Mouse (Mus musculus) left cerebral cortex, postnatal 14 days (tissue): Measurements from ENCODE around the gene Riok2. TPM values are rescaled to one million over a fixed set of nuclear protein-coding genes. Genes with fewer than 3 reads are reported as not detected.
"Not testable (repeated sequence)": the region's sequence is repeated elsewhere in the genome, so short reads cannot be mapped to it uniquely, and the experiment has no call there.

Experiments used
- DNase-seq, 2 experiments: peaks; one replicate each; pipeline ENCODE4 v3.0.0; 2021 to 2022; ENCODE audit warnings: low spot score in 2 of 2, mixed read lengths in 1 of 2
- intact Hi-C: fragments of 180-260 bp; cut with DNase I; formaldehyde crosslinking; loops from one replicate; pipeline ENCODE4 v1.15.1; 2025
- long read RNA-seq, 2 experiments: library from polyadenylated mRNA; stranded (forward); transcript quantifications; one replicate each; pipeline ENCODE4 v2.0.0; 2021
- total RNA-seq, 2 experiments: library from RNA; stranded (reverse); gene quantifications; 2 replicates each; pipeline ENCODE4 v1.2.3; 2021

The Riok2 gene
- total RNA-seq = 10 to 100 TPM; 14.6 to 17.2 TPM
- long read RNA-seq, experiment 1, transcript Riok2-201 (10 exons, 3,220 nt) = major isoform, 19 of 25 reads
- long read RNA-seq, experiment 1, partial matches to known transcripts = 1 of 25 reads
- long read RNA-seq, experiment 1, other reads (novel, unspliced or antisense) = 5 of 25 reads
- long read RNA-seq, experiment 2, transcript Riok2-201 (10 exons, 3,220 nt) = major isoform, 13 of 20 reads
- long read RNA-seq, experiment 2, partial matches to known transcripts = 2 of 20 reads
- long read RNA-seq, experiment 2, other reads (novel, unspliced or antisense) = 4 of 20 reads

- intact Hi-C loops = loop anchor here (2.0 to 10.0 kb wide), 2 partner anchors 71 to 451 kb away; partner anchors contain the start of gene Spaca6
- peak; percentile 95 to 97 for DNase-seq
Measured at GRCm38 (mm10) chr17:17373918-17374910, at the start of gene Riok2. TSS of gene Riok2 (plus strand) at chr17:17374309.

DNA sequence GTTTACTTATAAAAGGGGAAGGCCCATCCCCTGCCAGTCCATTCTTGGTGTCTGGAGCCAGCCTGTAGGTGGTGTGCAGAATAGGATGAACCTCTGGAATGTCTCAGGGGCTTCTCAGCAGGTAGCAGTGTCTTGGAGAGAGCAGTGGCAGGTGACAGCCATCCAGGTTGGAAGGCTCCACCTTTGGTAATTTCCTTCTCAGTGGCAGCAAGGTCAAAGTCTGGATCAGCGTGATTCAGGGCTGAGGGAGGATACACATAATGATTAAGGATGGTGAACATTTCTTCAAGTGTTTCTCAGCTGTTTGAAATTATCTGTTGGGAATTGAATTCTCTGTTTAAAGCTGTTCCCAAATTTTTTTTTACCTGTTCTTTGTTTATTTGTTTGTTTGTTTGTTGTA lies 48.1 kb upstream of the Riok2 start:
- DNase-seq, intact Hi-C loops: not testable (repeated sequence)

GRCm38 (mm10) chr17:17326636-17327035 lies 47.5 kb upstream of the Riok2 start:
- DNase-seq = no peak
- intact Hi-C loops = no loop called here

GRCm38 (mm10) chr17:17345374-17346183 lies 28.5 kb upstream of the Riok2 start:
- DNase-seq, intact Hi-C loops: not testable (repeated sequence)

DNA sequence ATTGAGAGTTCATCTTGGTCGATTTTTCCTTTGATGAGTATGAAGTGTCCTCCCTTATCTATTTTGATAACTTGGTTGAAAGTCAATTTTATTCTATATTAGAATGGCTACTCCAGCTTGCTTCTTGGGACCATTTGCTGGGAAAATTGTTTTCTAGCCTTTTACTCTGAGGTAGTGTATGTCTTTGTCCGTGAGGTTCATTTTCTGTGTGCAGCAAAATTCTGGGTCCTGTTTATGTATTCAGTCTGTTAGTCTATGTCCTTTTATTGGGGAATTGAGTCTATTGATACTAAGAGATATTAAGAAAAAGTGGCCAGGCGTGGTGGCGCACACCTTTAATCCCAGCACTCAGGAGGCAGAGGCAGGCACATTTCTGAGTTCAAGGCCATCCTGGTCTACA lies 27.8 kb upstream of the Riok2 start:
- DNase-seq, intact Hi-C loops: not testable (repeated sequence)

DNA sequence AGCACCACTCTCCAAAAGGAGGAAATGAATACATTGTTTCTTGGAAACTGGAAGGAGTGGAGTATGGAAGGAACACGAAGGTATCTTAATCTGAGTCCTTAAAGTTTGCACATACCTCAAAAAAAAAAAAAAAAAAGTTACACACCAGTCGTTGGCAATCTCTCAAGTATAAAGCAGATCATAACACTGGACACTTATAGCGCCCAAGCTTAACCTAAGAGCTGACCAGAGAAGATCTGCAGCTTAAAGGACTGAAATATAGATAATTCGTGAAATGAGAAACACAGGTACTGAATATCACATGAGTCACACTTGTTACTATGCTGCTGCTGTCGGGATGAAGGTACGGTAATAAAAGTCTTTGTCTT lies 575 bp upstream of the Riok2 start:
- intact Hi-C loops = loop anchor here (10.0 kb wide), 1 partner anchor 451 kb away; the partner anchor contains the start of gene Spaca6

GRCm38 (mm10) chr17:17375581-17375980 lies 1.5 kb downstream of the Riok2 start:
- DNase-seq = no peak
- intact Hi-C loops = loop anchor here (2.0 to 10.0 kb wide), 2 partner anchors 69 to 449 kb away; partner anchors contain the start of gene Spaca6

More for the DNA sequence above, 575 bp upstream of the Riok2 start:
- no peak for DNase-seq

GRCm38 (mm10) chr17:17383703-17384102 lies 9.6 kb downstream of the Riok2 start:
- intact Hi-C loops = no loop called here
- DNase-seq = no peak

DNA sequence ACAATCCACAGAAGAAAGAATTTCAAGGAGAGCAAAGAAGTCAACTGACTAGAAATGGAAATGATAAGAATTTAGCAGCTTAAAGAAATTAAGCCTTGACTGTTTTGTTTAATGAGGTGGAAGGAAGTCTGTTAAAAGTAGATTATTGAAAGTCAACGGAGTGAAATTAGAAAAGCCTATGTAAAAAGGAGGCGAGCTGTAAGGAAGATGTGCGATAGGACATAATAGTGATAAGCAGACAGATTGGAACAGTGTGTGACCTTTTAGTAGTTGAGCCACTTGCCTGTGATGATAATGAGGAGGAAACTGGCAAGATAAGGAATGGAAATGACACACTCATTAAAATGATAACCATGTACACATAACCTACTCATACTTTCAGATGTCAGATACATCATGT lies 10.4 kb downstream of the Riok2 start:
- DNase-seq = no peak
- intact Hi-C loops = no loop called here

DNA sequence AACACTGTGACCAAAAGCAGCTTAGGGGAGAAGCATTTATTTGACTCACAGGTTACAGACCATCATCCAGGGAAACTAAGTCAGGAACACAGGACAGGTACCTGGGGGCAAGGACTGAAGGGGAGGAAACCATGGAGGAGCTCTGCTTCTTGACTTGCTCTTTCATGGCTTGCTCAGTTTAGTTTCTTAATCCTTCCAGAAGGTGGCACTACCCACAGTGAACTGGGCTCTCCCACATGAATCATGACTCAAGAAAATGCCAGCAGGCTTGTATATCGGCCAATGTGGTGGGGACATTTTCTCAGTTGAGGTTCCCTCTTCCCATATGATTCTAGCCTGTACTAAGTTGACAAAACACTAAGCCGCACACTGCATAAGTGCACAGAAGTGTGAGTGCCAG lies 12.0 kb downstream of the Riok2 start:
- intact Hi-C loops = no loop called here
- DNase-seq = no peak

GRCm38 (mm10) chr17:17391823-17392222 lies 17.7 kb downstream of the Riok2 start:
- no peak for DNase-seq
- intact Hi-C loops = loop anchor here (10.0 kb wide), 1 partner anchor 173 kb away; no protein-coding TSS in a partner anchor

DNA sequence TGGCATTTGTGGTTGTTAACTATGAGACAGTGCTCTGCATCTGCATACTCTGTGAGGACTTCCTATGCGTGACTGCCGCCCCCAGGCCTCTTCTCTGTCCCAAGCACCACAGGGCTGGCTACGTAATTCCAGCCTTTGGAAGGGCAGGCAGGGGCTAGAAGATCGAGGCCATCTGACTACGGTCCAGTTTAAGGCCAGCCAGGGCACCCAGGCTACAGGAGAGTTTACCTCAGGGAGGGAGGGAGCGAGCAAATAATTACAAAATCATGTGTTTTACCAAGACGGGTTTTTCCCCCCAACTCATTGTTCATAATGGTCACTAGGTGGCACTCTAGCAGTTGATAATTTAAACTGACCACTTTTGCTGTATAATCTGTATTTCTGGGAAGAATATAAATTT lies 18.8 kb downstream of the Riok2 start:
- intact Hi-C loops = loop anchor here (10.0 kb wide), 1 partner anchor 172 kb away; no protein-coding TSS in a partner anchor
- no peak for DNase-seq

DNA sequence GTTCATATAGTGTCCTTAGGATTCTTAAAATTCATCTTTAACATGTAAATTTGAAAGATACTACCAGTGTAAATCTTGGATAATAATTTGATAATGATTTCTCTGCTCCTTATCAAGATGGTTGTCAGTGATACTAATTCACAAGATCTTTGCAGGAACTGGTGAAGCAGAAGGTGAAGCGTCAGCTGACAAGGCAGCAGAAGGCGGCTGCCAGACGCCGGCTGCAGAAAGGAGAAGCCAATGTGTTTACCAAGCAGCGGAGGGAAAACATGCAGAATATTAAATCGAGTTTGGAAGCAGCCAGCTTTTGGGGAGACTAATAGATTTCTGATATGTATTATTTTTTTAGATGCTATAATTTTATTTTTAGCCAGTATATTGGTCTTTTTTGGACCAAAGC lies 19.2 kb downstream of the Riok2 start:
- intact Hi-C loops = loop anchor here (10.0 kb wide), 1 partner anchor 172 kb away; no protein-coding TSS in a partner anchor
- DNase-seq = peak in 1 of 2 experiments; percentile 22

DNA sequence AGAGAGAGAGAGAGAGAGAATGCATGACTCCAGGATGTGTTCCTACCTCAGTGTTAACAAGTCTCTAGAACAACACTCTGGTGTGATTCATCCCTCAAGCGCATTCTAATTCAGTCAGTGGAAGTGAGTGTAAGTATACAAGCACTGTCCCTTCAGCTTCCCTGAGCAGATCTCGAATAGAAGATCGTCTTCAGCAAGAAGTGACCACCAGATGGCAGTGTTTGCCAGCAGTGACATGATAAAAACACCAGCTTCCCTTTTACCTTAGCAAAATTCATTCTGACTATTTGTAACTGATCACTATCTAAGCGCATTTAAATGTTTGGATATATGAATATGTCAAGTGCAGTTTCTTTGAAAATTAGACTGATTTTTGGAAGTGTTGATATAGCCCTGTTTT lies 20.2 kb downstream of the Riok2 start:
- DNase-seq = peak; percentile 90 to 93
- intact Hi-C loops = loop anchor here (2.0 to 10.0 kb wide), 2 partner anchors 170 to 250 kb away; no protein-coding TSS in a partner anchor

- no peak for DNase-seq
- intact Hi-C loops = loop anchor here (2.0 to 10.0 kb wide), 3 partner anchors 168 to 352 kb away; partner anchors contain the start of gene Lnpep
Measured at GRCm38 (mm10) chr17:17396869-17397268, 22.8 kb downstream of the Riok2 start.

GRCm38 (mm10) chr17:17398664-17399063 lies 24.6 kb downstream of the Riok2 start:
- no peak for DNase-seq
- intact Hi-C loops = loop anchor here (5.0 to 10.0 kb wide), 2 partner anchors 166 to 229 kb away; partner anchors contain the start of gene Lnpep

- peak; percentile 83 to 90 for DNase-seq
- intact Hi-C loops = no loop called here
Measured at GRCm38 (mm10) chr17:17402222-17403004, 28.3 kb downstream of the Riok2 start, which contains the start of gene Lix1. TSS of gene Lix1 (plus strand) at chr17:17402672.

DNA sequence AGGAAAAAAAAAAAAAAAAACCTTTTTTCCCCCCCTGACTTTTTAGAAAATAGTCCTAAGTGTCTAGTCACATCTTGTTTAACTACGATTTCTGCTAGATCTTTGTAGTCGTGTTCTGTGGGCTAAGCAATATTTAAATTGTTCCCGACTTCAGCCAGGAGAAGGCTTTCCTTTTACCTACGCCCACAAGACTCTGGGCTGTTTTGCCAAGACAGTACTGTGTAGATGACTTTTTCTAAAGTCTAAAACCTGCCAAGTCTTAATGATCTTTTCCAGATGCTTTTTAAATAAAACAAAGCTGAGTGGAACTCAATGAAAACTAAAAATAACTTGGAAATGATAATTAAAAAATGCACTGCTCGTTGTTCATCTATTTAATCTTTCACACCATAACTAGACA lies 28.9 kb downstream of the Riok2 start:
- no peak for DNase-seq
- intact Hi-C loops = no loop called here
